Mouse (Mus musculus) urinary bladder, postnatal 25 days (tissue): ENCODE results near the gene Tnfrsf25.
A peak's percentile ranks its signal among the peaks of the same experiment; 100 is the strongest.

Source experiments
- DNase-seq: peaks from one replicate; pipeline ENCODE4 v3.0.0; 2022; ENCODE audit warnings: low spot score

Tnfrsf25 gene

DNA sequence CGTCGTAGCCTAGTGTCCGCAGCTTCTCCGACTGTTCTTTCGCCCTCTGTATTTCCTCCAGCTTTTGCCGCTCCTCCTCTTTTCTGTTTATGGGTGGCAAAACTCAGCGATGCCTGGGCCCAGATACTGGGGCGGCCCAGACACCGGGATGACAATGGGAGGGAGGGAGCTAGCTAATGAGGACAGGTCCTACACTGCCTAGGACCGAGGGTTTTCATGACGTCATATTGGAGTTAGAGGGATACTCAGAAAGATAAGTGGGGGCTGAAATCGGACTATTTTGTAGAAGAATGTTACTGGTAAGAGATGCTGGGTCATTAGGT lies 5.4 kb downstream of the Tnfrsf25 start:
- no peak for DNase-seq

- no peak for DNase-seq
These were observed 8.7 kb downstream of the Tnfrsf25 start for GRCm38 (mm10) chr4:152124361-152124961.

DNA sequence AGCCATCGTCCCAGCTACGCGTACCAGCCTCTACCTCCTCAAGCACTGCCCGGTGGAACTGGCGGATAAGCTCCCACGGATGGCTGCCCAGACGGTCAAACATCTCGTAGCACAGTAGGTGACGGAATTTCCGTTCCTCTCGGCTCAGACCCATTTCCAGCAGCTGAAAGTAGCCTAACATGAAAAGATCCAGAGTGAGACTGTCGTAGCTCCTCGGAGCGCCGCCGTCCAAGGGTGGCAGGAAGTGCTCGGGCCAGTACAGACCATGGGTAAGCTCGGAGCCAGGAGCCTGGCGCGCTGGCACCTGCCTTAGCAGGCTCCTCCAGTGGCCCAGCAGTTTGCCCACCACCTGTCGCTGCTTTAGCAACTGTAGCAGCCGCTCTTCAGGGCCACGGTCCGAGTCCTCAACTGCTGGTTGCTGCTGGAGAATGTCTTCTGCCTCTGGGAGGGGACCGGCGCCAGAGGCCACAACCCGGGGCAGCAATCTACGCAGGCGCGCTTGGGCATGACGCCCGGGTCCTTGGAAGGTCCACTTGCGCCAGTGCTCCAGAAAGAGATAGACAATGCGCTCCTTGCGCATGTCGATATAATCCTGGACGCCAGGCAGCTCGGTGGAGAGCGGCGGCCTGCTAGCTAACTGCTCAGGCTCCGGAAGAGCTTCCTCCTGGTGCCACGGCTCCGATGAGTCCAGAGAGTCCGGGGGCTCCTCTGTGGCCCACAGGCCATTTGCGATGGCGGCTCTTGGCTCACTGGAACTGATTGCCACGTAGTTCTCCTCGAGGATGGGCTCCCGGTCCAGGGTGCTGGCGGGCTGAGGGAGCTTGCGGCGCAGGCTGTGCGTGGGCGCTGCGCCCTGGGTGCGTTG lies 9.7 kb downstream of the Tnfrsf25 start:
- no peak for DNase-seq

- no peak for DNase-seq
These were observed 10.5 kb downstream of the Tnfrsf25 start for GRCm38 (mm10) chr4:152126026-152126920.

- no peak for DNase-seq
These were observed 12.2 kb downstream of the Tnfrsf25 start for GRCm38 (mm10) chr4:152127884-152128283.

GRCm38 (mm10) chr4:152128784-152129183 lies 13.1 kb downstream of the Tnfrsf25 start:
- DNase-seq: no peak

GRCm38 (mm10) chr4:152129395-152129930 lies 13.7 kb downstream of the Tnfrsf25 start:
- no peak for DNase-seq

DNA sequence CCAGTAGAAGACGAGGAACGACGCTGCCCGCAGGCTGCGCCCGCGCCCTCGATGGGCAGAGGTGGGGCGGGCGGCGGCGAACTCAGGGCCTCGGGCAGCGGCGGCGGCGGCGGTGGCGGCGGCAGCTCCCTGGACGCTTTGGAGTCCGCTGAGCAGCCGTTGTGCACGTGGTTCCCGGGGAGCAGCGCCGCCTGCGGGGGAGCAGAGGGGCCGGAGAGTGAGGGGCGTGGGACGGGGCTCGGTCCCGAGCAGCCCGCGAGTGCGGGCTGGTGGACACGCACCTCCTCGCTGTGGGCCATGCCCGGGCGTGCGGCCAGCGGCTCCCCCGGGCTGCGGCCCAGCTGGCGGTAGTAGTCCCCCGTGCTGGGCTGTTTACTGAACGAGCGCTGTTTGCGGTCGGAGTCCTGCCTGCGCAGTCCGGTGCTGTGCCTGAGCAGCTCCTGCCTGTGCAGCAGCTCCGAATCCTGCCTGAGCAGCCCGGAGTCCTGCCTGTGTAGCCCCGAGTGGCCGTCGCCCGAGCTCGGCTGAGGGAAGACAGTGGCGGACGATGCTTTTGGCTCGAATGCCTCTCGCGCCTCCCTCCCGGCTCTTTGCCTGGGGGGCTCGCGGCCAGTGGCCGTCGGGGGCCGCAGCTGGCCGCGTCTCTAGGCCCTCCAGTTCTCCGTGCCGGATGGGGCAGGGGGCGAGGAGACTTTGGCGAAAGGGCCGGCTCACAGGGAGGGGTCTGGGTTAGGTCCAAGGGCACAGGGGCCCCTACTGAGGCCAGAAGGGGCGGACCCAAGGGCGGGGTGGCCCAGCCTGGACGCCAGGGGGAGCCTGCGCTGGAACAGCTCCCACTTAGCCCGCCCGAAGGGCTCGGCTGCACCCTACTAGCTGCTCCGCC lies 15.3 kb downstream of the Tnfrsf25 start:
- DNase-seq: peak; percentile 48

GRCm38 (mm10) chr4:152131809-152132771 lies 16.4 kb downstream of the Tnfrsf25 start:
- DNase-seq: no peak

GRCm38 (mm10) chr4:152132772-152133169 lies 17.0 kb downstream of the Tnfrsf25 start:
- DNase-seq: no peak

DNA sequence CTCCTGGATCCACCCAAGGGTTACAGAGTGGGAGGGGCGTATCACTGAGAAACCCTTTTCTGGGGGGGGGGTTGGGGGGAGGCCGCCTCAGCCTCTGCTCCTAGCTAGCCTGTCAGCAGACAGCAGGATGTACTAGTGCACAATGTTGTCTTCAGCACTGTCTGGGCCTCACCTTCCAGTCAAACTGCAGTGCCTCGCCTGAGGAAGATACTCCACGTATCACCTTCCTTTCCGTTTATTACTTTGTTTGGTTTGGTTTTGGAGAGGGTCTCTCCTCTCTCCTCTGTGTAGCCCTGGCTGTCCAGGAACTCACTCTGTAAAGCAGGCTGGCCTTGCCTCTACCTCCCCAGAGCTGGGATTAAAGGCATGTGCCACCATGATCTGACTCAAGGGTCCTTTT lies 17.5 kb downstream of the Tnfrsf25 start:
- no peak for DNase-seq

DNA sequence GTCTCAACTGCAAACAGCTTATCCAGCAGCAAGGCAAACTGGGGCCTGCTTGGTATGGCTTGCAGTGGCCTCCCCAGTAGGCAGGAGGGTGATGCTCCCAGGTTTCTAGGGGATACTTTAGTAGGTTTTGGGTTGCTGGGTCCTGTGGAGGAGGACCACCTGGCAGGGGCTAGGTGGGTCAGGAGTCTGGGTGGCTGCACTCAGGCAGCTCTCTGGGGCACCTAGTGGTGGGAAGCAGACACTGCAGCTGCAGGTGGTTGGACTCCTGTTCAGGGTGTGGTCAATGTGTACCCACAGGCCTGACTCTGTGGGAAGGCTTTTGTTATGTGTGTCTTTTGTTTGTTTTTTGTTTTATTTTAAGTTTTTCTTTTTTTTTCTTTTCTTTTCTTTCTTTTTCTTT lies 18.8 kb downstream of the Tnfrsf25 start:
- peak; percentile 51 for DNase-seq

GRCm38 (mm10) chr4:152135363-152135762 lies 19.6 kb downstream of the Tnfrsf25 start:
- DNase-seq: no peak

DNA sequence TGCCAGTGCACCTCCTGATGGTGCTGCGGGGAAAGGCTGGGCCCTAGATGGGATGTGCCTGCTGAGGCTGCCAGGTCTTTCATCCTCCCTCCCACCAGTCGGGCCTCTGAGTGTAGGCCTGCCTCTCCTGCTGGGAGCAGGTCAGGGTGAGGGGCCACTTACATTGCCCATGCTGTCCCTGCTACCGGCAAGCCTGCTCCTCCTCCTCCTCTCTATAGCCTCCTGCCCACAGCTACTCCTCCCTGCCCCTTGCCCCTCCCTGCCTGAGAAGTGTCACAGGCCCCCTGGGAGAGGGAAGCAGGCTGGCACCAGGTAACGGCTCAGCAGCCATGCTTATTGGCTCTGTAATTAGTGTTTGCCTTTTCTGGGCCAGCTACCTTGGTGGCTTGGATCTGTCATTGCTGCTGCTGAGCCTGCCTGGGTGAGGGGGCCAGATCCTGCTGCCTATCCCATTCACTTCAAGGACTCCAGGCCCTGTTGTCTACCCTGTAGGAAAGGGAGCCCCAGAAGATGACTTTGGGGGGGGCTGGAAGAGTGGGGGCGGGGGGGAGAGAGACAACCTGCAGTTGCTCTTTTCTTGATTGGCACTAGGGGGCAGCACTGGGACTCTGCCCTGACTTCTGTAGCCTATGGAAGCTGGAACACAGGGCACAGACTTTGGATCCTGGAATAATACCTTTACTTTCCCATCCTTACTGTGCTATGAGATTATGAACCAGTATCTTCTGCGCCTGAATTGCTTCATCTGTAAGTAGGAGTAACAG lies 20.6 kb downstream of the Tnfrsf25 start:
- DNase-seq: no peak

GRCm38 (mm10) chr4:152136876-152137250 lies 21.1 kb downstream of the Tnfrsf25 start:
- DNase-seq: no peak

DNA sequence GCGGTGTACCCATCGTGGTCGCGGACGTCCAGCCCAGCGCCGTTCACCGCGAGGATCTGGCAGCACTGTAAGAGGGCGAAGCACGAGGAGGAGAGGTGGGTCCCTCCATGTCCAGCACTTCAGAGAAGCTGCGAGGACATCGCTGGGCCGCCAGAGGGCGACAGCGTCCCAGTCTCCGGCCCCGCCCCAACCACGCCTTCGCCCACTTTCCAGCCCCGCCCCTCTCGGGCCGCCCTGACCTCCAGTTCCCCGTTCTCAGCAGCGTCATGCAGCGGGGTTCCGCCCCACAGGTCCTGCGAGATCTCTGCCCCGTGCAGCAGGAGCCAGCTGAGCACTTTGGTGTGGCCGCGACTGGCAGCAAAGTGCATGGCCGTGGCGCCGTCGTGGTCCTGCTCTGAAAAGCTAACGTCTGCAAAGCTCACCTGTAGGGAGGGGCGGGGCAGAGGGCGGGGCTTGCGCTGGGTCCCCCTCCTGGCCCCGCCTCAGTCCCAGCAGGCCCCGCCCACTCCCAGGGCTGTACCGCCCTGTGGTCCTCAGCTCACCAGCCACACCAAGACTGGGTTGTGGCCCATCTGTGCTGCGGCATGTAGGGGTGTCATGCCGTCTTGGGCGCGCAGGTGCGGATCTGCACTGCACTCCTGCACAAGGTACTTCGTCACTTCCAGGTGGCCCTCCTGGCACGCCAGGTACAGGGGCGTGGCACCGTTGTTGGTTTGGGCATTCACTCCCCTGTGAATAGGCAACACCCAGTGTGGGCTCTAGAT lies 22.9 kb downstream of the Tnfrsf25 start:
- peak; percentile 92 for DNase-seq

DNA sequence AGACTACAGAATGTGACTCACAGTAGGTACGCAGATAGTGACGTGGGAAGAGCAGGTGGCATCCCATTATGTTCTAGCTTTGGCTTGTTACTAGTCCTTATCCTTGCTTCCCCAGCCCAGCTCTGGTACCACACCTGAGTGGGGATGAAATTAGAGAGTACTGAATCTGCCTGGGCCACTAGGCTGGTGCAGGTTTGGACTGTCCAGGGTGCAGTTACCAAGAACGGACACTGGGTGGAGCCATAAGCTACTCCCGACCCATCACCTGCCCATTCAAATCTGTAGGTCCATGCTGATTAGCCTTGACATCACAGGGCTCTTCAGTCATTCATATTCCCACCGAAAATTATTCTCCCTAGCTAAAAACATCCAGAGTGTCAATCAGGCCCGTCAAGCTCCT lies 24.7 kb downstream of the Tnfrsf25 start:
- DNase-seq: no peak

GRCm38 (mm10) chr4:152141521-152142135 lies 25.9 kb downstream of the Tnfrsf25 start:
- no peak for DNase-seq
